Mouse (Mus musculus): ENCODE data around the gene Ube4a. TPM values are rescaled to one million over a fixed set of nuclear protein-coding genes. Genes with fewer than 3 reads are reported as not detected.

The Ube4a gene
- polyA plus RNA-seq, 1 experiment from 2014 or later, result 32.0 TPM

- WGBS, result 94% methylated on average over 7 of the region's 7 CpGs
- no peak overlapping the region for H3K27ac ChIP-seq (ENCODE audit: low read depth, low read length)
- H3K9ac ChIP-seq (ENCODE audit: low read length), result no peak overlapping the region
These were observed 87.7 kb downstream of the Ube4a start for GRCm38 (mm10) chr9:44877686-44878085.

GRCm38 (mm10) chr9:44875476-44875875 lies 89.9 kb downstream of the Ube4a start:
- no peak for DNase-seq (ENCODE audit: low spot score)
- H3K9me3 ChIP-seq (ENCODE audit: control insufficient read depth, low read length), result no peaks in the 10 kb centered on the region
- no peaks in the 10 kb centered on the region for H3K27me3 ChIP-seq (ENCODE audit: control insufficient read depth, insufficient read depth, low read length)
- peak overlapping the region; percentile 18 for H3K4me2 ChIP-seq (ENCODE audit: low read depth, low read length, severe bottlenecking)
- no peak overlapping the region for H3K27ac ChIP-seq (ENCODE audit: low read depth, low read length)
- peaks cover 17% of the 10 kb centered on the region; the same call in 1 of the 2 replicates for H3K4me1 ChIP-seq (replicated peaks; ENCODE audit: control insufficient read depth, insufficient read depth, low read length)
- H3K4me3 ChIP-seq (ENCODE audit: low read depth, low read length), result no peak overlapping the region
- no peak for ATAC-seq (replicated peaks; ENCODE audit: low FRiP score)
- no peaks in the 10 kb centered on the region; the same call in 1 of the 2 replicates for H3K36me3 ChIP-seq (ENCODE audit: control insufficient read depth, insufficient read depth, low read length)
- no peak overlapping the region for H3K9ac ChIP-seq (ENCODE audit: low read length)
- 36% methylated on average over 7 of the region's 7 CpGs for WGBS

More at GRCm38 (mm10) chr9:44877686-44878085, 87.7 kb downstream of the Ube4a start:
- Histone ChIP-seq H3K4me3 (ENCODE audit: low read depth, low read length) (no peak overlapping the region), H3K4me1 (replicated peaks; ENCODE audit: control insufficient read depth, insufficient read depth, low read length) (peaks cover 17% of the 10 kb centered on the region; the same call in 1 of the 2 replicates), H3K27me3 (ENCODE audit: control insufficient read depth, insufficient read depth, low read length) (no peaks in the 10 kb centered on the region), H3K9me3 (ENCODE audit: control insufficient read depth, low read length) (no peaks in the 10 kb centered on the region), H3K36me3 (ENCODE audit: control insufficient read depth, insufficient read depth, low read length) (no peaks in the 10 kb centered on the region; the same call in 1 of the 2 replicates), H3K4me2 (ENCODE audit: low read depth, low read length, severe bottlenecking) (no peak overlapping the region)
- ATAC-seq (replicated peaks; ENCODE audit: low FRiP score) (no peak), DNase-seq (ENCODE audit: low spot score) (no peak)

GRCm38 (mm10) chr9:44874198-44874597 lies 91.2 kb downstream of the Ube4a start:
- H3K9me3 ChIP-seq (ENCODE audit: control insufficient read depth, low read length), result no peaks in the 10 kb centered on the region
- no peak for ATAC-seq (replicated peaks; ENCODE audit: low FRiP score)
- H3K27ac ChIP-seq (ENCODE audit: low read depth, low read length), result no peak overlapping the region
- no peak overlapping the region for H3K4me3 ChIP-seq (ENCODE audit: low read depth, low read length)
- H3K4me2 ChIP-seq (ENCODE audit: low read depth, low read length, severe bottlenecking), result no peak overlapping the region
- no peaks in the 10 kb centered on the region; the same call in 1 of the 2 replicates for H3K36me3 ChIP-seq (ENCODE audit: control insufficient read depth, insufficient read depth, low read length)
- no peak for DNase-seq (ENCODE audit: low spot score)
- no peak overlapping the region for H3K9ac ChIP-seq (ENCODE audit: low read length)
- no peaks in the 10 kb centered on the region for H3K27me3 ChIP-seq (ENCODE audit: control insufficient read depth, insufficient read depth, low read length)
- peaks cover 12% of the 10 kb centered on the region; the same call in 1 of the 2 replicates for H3K4me1 ChIP-seq (replicated peaks; ENCODE audit: control insufficient read depth, insufficient read depth, low read length)

GRCm38 (mm10) chr9:44873665-44874064 lies 91.7 kb downstream of the Ube4a start:
- Histone ChIP-seq H3K27ac (ENCODE audit: low read depth, low read length) (no peak overlapping the region), H3K4me2 (ENCODE audit: low read depth, low read length, severe bottlenecking) (no peak overlapping the region), H3K9me3 (ENCODE audit: control insufficient read depth, low read length) (no peaks in the 10 kb centered on the region), H3K36me3 (ENCODE audit: control insufficient read depth, insufficient read depth, low read length) (no peaks in the 10 kb centered on the region; the same call in 1 of the 2 replicates), H3K9ac (ENCODE audit: low read length) (no peak overlapping the region), H3K4me3 (ENCODE audit: low read depth, low read length) (no peak overlapping the region), H3K4me1 (replicated peaks; ENCODE audit: control insufficient read depth, insufficient read depth, low read length) (peaks cover 7% of the 10 kb centered on the region; the same call in 1 of the 2 replicates), H3K27me3 (ENCODE audit: control insufficient read depth, insufficient read depth, low read length) (no peaks in the 10 kb centered on the region)
- DNase-seq (ENCODE audit: low spot score), result no peak
- ATAC-seq (replicated peaks; ENCODE audit: low FRiP score), result no peak
- 78% methylated on average over 5 of the region's 5 CpGs for WGBS

Other genes starting within 250 kb of the Ube4a start
- 43.5 and 46.0 TPM in 2 replicates for gene Phldb1, start 230.4 kb downstream of the Ube4a start, polyA plus RNA-seq (2014; fragmentation: Nextera tagmentation; extraction: Ambion mirVana)
- 171 and 185 TPM in 2 replicates for gene Arcn1, start 197.8 kb downstream of the Ube4a start, polyA plus RNA-seq (2014; fragmentation: Nextera tagmentation; extraction: Ambion mirVana)
- 121 TPM in 2 replicates for gene Ift46, start 197.7 kb downstream of the Ube4a start, polyA plus RNA-seq (2014; fragmentation: Nextera tagmentation; extraction: Ambion mirVana)
- 2.4 and 3.6 TPM in 2 replicates for gene Tmem25, start 166.3 kb downstream of the Ube4a start, polyA plus RNA-seq (2014; fragmentation: Nextera tagmentation; extraction: Ambion mirVana)
- gene Ttc36, start 162.5 kb downstream of the Ube4a start, polyA plus RNA-seq (2014; fragmentation: Nextera tagmentation; extraction: Ambion mirVana), result not detected in 2 replicates
- 18.2 and 23.2 TPM in 2 replicates for gene Kmt2a, start 84.3 kb downstream of the Ube4a start, polyA plus RNA-seq (2014; fragmentation: Nextera tagmentation; extraction: Ambion mirVana)
- 496 and 546 TPM in 2 replicates for gene Atp5l, start 44.9 kb downstream of the Ube4a start, polyA plus RNA-seq (2014; fragmentation: Nextera tagmentation; extraction: Ambion mirVana)
- gene Cd3g, start 14.8 kb upstream of the Ube4a start, polyA plus RNA-seq (2014; fragmentation: Nextera tagmentation; extraction: Ambion mirVana), result not detected in 2 replicates
- gene Cd3d, start 16.2 kb upstream of the Ube4a start, polyA plus RNA-seq (2014; fragmentation: Nextera tagmentation; extraction: Ambion mirVana), result not detected in 2 replicates
- not detected in 2 replicates for gene Cd3e, start 44.0 kb upstream of the Ube4a start, polyA plus RNA-seq (2014; fragmentation: Nextera tagmentation; extraction: Ambion mirVana)
- 1.8 and 2.5 TPM in 2 replicates for gene Mpzl2, start 74.2 kb upstream of the Ube4a start, polyA plus RNA-seq (2014; fragmentation: Nextera tagmentation; extraction: Ambion mirVana)
- 2.2 and 2.7 TPM in 2 replicates for gene Mpzl3, start 89.6 kb upstream of the Ube4a start, polyA plus RNA-seq (2014; fragmentation: Nextera tagmentation; extraction: Ambion mirVana)
- not detected in 2 replicates for gene Jaml, start 113.6 kb upstream of the Ube4a start, polyA plus RNA-seq (2014; fragmentation: Nextera tagmentation; extraction: Ambion mirVana)
- 2.9 and 3.2 TPM in 2 replicates for gene Scn2b, start 152.2 kb upstream of the Ube4a start, polyA plus RNA-seq (2014; fragmentation: Nextera tagmentation; extraction: Ambion mirVana)
- 0.19 and 0.21 TPM in 2 replicates for gene Scn4b, start 172.8 kb upstream of the Ube4a start, polyA plus RNA-seq (2014; fragmentation: Nextera tagmentation; extraction: Ambion mirVana)
- gene BC049352, start 216.4 kb upstream of the Ube4a start, polyA plus RNA-seq (2014; fragmentation: Nextera tagmentation; extraction: Ambion mirVana), result not detected in 2 replicates
- gene Tmprss4, start 238.5 kb upstream of the Ube4a start, polyA plus RNA-seq (2014; fragmentation: Nextera tagmentation; extraction: Ambion mirVana), result not detected in 2 replicates